8 mouse cellular contexts compared by ENCODE assay signal in the genomic region with DNA sequence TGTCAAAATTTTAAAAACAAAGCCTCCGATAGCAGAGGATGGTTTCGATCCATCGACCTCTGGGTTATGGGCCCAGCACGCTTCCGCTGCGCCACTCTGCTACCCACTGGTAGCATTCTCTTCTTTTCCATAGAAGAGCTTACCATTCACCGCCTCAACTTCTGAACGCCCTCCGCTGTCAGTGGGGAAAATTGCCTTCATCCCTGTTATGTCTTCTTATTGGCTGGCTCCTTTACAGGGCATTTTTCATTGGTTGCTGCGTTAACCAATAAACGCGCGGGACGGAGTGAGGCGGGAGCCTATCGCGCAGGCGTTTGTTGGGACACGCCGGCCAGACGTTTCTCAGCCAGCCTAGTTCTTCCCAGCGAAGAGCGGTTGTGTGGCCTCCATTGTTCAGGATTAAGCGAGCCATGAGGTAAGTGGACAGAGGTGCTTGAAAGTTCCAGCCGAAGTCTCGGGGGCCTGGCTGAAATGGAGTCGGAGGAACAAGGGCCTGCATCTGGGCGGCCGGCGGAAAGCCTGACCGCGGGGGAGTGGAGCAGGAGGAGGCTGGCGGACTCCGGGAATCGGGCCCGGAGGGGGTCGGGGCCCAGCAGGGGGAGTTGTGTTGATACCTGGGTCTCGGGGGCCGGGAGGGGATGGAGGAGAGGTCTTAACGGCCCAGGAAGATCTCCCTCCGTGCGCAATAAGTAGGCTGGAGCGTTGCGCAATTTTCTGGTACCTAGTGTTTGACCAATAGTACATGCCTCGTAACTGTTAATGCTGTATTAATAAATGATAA. TPM values are rescaled to one million over a fixed set of nuclear protein-coding genes. Genes with fewer than 3 reads are reported as not detected.
DNase-seq lines count a peak whose midpoint lies in the region; ATAC-seq and TF ChIP-seq lines count a peak whose summit lies in the region.

Gene Ilf2 (plus strand): TSS at position 296 of the 781 bp plus-strand sequence.

- peaks cover 17% of the 10 kb centered on the region for H3K4me1 ChIP-seq in erythroblast, embryonic 14.5 days (ENCODE audit: control insufficient read depth)
- peaks cover 6% of the 10 kb centered on the region; the same call in 1 of the 2 replicates for H3K4me1 ChIP-seq in heart, embryonic 11.5 days (ENCODE audit: control insufficient read depth, insufficient read depth, low read length)
- H3K4me1 ChIP-seq in kidney, embryonic 16.5 days (ENCODE audit: insufficient read depth, low read length): peaks cover 8% of the 10 kb centered on the region
- H3K4me1 ChIP-seq in liver, adult 2 months (ENCODE audit: control insufficient read depth, insufficient read depth, low read length): peaks cover 3% of the 10 kb centered on the region; the same call in 1 of the 2 replicates

- H3K27ac ChIP-seq in heart, embryonic 11.5 days (ENCODE audit: low read depth, low read length): peak within 1 kb of the TSS; percentile 94
- H3K27ac ChIP-seq in kidney, embryonic 16.5 days (ENCODE audit: low read length): peak within 1 kb of the TSS; percentile 96
- peak within 1 kb of the TSS; percentile 57 for H3K27ac ChIP-seq in liver, adult 2 months (replicated peaks; ENCODE audit: insufficient read depth, low read depth, low read length)

- H3K9me3 ChIP-seq in erythroblast, embryonic 14.5 days (ENCODE audit: control insufficient read depth, low read length): no peaks in the 10 kb centered on the region
- no peaks in the 10 kb centered on the region for H3K9me3 ChIP-seq in heart, embryonic 11.5 days (replicated peaks; ENCODE audit: control insufficient read depth, low read length)
- H3K9me3 ChIP-seq in kidney, embryonic 16.5 days (ENCODE audit: low read length): no peaks in the 10 kb centered on the region

- DNase-seq in brain, embryonic 14.5 days (ENCODE audit: low read depth): peak; percentile 99
- DNase-seq in liver, adult 2 months (ENCODE audit: extremely low read depth, low read depth, low spot score): peak; percentile 92
- DNase-seq in splenic B cell, adult 2 months (ENCODE audit: low read depth, low spot score): peak; percentile 99

- H3K79me2 ChIP-seq in C2C12 (ENCODE audit: control insufficient read depth, insufficient read depth): peaks cover 50% of the 10 kb centered on the region
- no peaks in the 10 kb centered on the region; the same call in 1 of the 2 replicates for H3K79me2 ChIP-seq in liver, adult 2 months (ENCODE audit: control insufficient read depth, insufficient read depth, low read length)
- peaks cover 40% of the 10 kb centered on the region for H3K79me2 ChIP-seq in myocyte (ENCODE audit: control insufficient read depth, insufficient read depth)

- H3ac ChIP-seq in C2C12 (ENCODE audit: control insufficient read depth, insufficient read length, low read depth): peak within 1 kb of the TSS; percentile 63
- peak within 1 kb of the TSS; percentile 0 for H3ac ChIP-seq in myocyte (ENCODE audit: control insufficient read depth, insufficient read length)

- H3K27me3 ChIP-seq in C2C12 (ENCODE audit: control insufficient read depth, insufficient read depth, insufficient read length) (no peaks in the 10 kb centered on the region), myocyte (ENCODE audit: control insufficient read depth, insufficient read depth, insufficient read length) (no peaks in the 10 kb centered on the region)
- no peaks in the 10 kb centered on the region for H3K27me3 ChIP-seq in erythroblast, embryonic 14.5 days (ENCODE audit: control insufficient read depth)
- H3K27me3 ChIP-seq in heart, embryonic 11.5 days (ENCODE audit: control insufficient read depth, insufficient read depth, low read length): no peaks in the 10 kb centered on the region
- no peaks in the 10 kb centered on the region for H3K27me3 ChIP-seq in kidney, embryonic 16.5 days (ENCODE audit: insufficient read depth, low read length)
- H3K27me3 ChIP-seq in liver, adult 2 months (ENCODE audit: control insufficient read depth, insufficient read depth, low read length): no peaks in the 10 kb centered on the region
- no peaks in the 10 kb centered on the region for H3K27me3 ChIP-seq in splenic B cell, adult 2 months (ENCODE audit: control insufficient read depth, insufficient read depth, low read length, poor library complexity, severe bottlenecking)

- TF ChIP-seq CTCF in C2C12 (IDR thresholded peaks at IDR 0.05; ENCODE audit: control insufficient read depth, insufficient read depth, insufficient read length): no peak
- peak; percentile 35; the same call in 1 of the 2 replicates for TF ChIP-seq CTCF in brain, embryonic 14.5 days (IDR thresholded peaks at IDR 0.05; ENCODE audit: borderline replicate concordance, extremely low read depth, insufficient read depth, insufficient read length)
- TF ChIP-seq CTCF in liver, adult 2 months (IDR thresholded peaks at IDR 0.05; ENCODE audit: low read depth, low read length): peak; percentile 27

- peak within 1 kb of the TSS; percentile 96 for H3K9ac ChIP-seq in heart, embryonic 11.5 days (ENCODE audit: low read depth, low read length)
- peak within 1 kb of the TSS; percentile 96 for H3K9ac ChIP-seq in kidney, embryonic 16.5 days (replicated peaks; ENCODE audit: low read length)
- peak within 1 kb of the TSS; percentile 81 for H3K9ac ChIP-seq in liver, adult 2 months (ENCODE audit: low read depth, low read length)

- peak; percentile 99 for ATAC-seq in heart, embryonic 11.5 days (replicated peaks; ENCODE audit: insufficient number of reproducible peaks, low FRiP score, low TSS enrichment)
- ATAC-seq in kidney, embryonic 16.5 days (ENCODE audit: low FRiP score, low TSS enrichment): peak; percentile 99

- WGBS in heart, embryonic 11.5 days (ENCODE audit: insufficient replicate concordance): under 1% methylated on average over 45 of the region's 45 CpGs
- 0% methylated on average over 45 of the region's 45 CpGs for WGBS in kidney, embryonic 16.5 days
- under 1% methylated on average over 45 of the region's 45 CpGs for WGBS in liver, adult 2 months

- peaks cover 43% of the 10 kb centered on the region for H3K79me3 ChIP-seq in C2C12 (ENCODE audit: low read depth)

- H3K4me3 ChIP-seq in C2C12 (ENCODE audit: insufficient read depth, poor library complexity, severe bottlenecking): peak within 1 kb of the TSS; percentile 93
- peak within 1 kb of the TSS; percentile 97 for H3K4me3 ChIP-seq in erythroblast, embryonic 14.5 days (replicated peaks)
- peak within 1 kb of the TSS; percentile 90 for H3K4me3 ChIP-seq in heart, embryonic 11.5 days (ENCODE audit: low read depth, low read length)
- peak within 1 kb of the TSS; percentile 94 for H3K4me3 ChIP-seq in kidney, embryonic 16.5 days (ENCODE audit: low read length)
- peak within 1 kb of the TSS; percentile 81 for H3K4me3 ChIP-seq in liver, adult 2 months (ENCODE audit: insufficient read depth, low read depth, low read length)
- peak within 1 kb of the TSS; percentile 86 for H3K4me3 ChIP-seq in myocyte

- peak within 1 kb of the TSS; percentile 85 for H3K4me2 ChIP-seq in heart, embryonic 11.5 days
- peak within 1 kb of the TSS; percentile 70 for H3K4me2 ChIP-seq in kidney, embryonic 16.5 days (replicated peaks; ENCODE audit: low read depth, low read length)
- peak within 1 kb of the TSS; percentile 96 for H3K4me2 ChIP-seq in myocyte (ENCODE audit: low read depth)

- TF ChIP-seq POLR2A in brain, embryonic 14.5 days (IDR thresholded peaks at IDR 0.05; ENCODE audit: borderline replicate concordance, extremely low read depth, insufficient read depth, insufficient read length, poor library complexity, severe bottlenecking): peak; percentile 72; the same call in 1 of the 2 replicates
- TF ChIP-seq POLR2A in liver, adult 2 months (IDR thresholded peaks at IDR 0.05; ENCODE audit: extremely low read depth, insufficient read depth, low read length): 0 out of 2 replicates have a peak, but pooled peaks have one; percentile 11
- TF ChIP-seq POLR2A in myocyte (IDR thresholded peaks at IDR 0.05; ENCODE audit: insufficient read length, low read depth): peak; percentile 77

- H3K36me3 ChIP-seq in C2C12 (ENCODE audit: control insufficient read depth, insufficient read depth) (peaks cover 31% of the 10 kb centered on the region), myocyte (ENCODE audit: control insufficient read depth, insufficient read depth) (peaks cover 11% of the 10 kb centered on the region)
- peaks cover 33% of the 10 kb centered on the region for H3K36me3 ChIP-seq in erythroblast, embryonic 14.5 days (ENCODE audit: control insufficient read depth)
- peaks cover 18% of the 10 kb centered on the region for H3K36me3 ChIP-seq in heart, embryonic 11.5 days (ENCODE audit: control insufficient read depth, insufficient read depth, low read length)
- H3K36me3 ChIP-seq in kidney, embryonic 16.5 days (ENCODE audit: insufficient read depth, low read length): peaks cover 26% of the 10 kb centered on the region
- H3K36me3 ChIP-seq in liver, adult 2 months (ENCODE audit: control insufficient read depth, insufficient read depth, low read length): peaks cover 10% of the 10 kb centered on the region
- H3K36me3 ChIP-seq in splenic B cell, adult 2 months (ENCODE audit: control insufficient read depth, insufficient read depth, low read length, poor library complexity, severe bottlenecking): no peaks in the 10 kb centered on the region

TF ChIP-seq in C2C12, 6 proteins besides CTCF, POLR2A, EP300 and RAD21:
- TF ChIP-seq MYOG (IDR thresholded peaks at IDR 0.05; ENCODE audit: control insufficient read depth, extremely low read depth, insufficient read length) (no peak), CEBPB (IDR thresholded peaks at IDR 0.05; ENCODE audit: low read depth) (peak; percentile 96)
TF ChIP-seq in C2C12: peak in this region for 1.

TF ChIP-seq in myocyte, 11 proteins besides CTCF, POLR2A, EP300 and RAD21:
- TF ChIP-seq SRF (IDR thresholded peaks at IDR 0.05; ENCODE audit: control insufficient read depth, insufficient read length, low read depth): no peak
- peak; percentile 84 for TF ChIP-seq POLR2AphosphoS2 (IDR thresholded peaks at IDR 0.05; ENCODE audit: insufficient read length, low read depth)
- TF ChIP-seq CEBPB (IDR thresholded peaks at IDR 0.05; ENCODE audit: insufficient read depth, poor library complexity, severe bottlenecking): peak; percentile 93
- TF ChIP-seq E2F4 (IDR thresholded peaks at IDR 0.05; ENCODE audit: insufficient read depth): peak; percentile 11

RNA-seq across cellular contexts. Expression of gene Ilf2, which starts in this region (rescaled TPM):
- polyA plus RNA-seq in C2C12 (2012; fragmentation: generic; extraction: Trizol) (93.9 TPM), myocyte (2012; fragmentation: generic; extraction: Trizol) (50.4 TPM)
- 183 TPM in 2 replicates for polyA plus RNA-seq in brain, embryonic 14.5 days (2012; rRNA removed)
- 1.1 and 1.6 TPM in 2 replicates for polyA plus RNA-seq in erythroblast, embryonic 14.5 days (2012)
- polyA plus RNA-seq in heart, embryonic 11.5 days (2014; fragmentation: Nextera tagmentation; extraction: Ambion mirVana): 148 and 151 TPM in 2 replicates
- polyA plus RNA-seq in kidney, embryonic 16.5 days (2015; fragmentation: Nextera tagmentation; extraction: Ambion mirVana): 219 and 223 TPM in 2 replicates
- total RNA-seq in liver, adult 2 months (2014; rRNA removed): 13.2 and 16.0 TPM in 2 replicates
- polyA plus RNA-seq in liver, adult 2 months (2012; rRNA removed): 6.5 and 6.9 TPM in 2 replicates

Comparison
In these comparisons a context has a peak if more than half of its experiments do, and no peak if none do; other contexts are left out.
1. Peak in every context shown above with its lines: DNase-seq, ATAC-seq, H3K4me3 ChIP-seq and H3K27ac ChIP-seq.
2. POLR2A ChIP-seq: peak in every context shown above with its lines; median percentile 77 in myocyte; 72 in brain, embryonic 14.5 days; 11 in liver, adult 2 months.